Mouse (Mus musculus): ENCODE measurements at regions not wholly inside any gene's neighbourhood (a gene's known extent, or its start where the extent isn't known, plus 50 kb on each side); places are given as distances from the start of the nearest gene placed in this dataset.

GRCm38 (mm10) chr2:92790374-92790773, 124.5 kb upstream of the Syt13 start:
- TF ChIP-seq GABPA (IDR thresholded peaks at IDR 0.05; ENCODE audit: low read depth, low read length) (no peak), MAZ (IDR thresholded peaks at IDR 0.05; ENCODE audit: low read depth, low read length) (no peak), CTCF (IDR thresholded peaks at IDR 0.05 in 2 of 3, conservative IDR thresholded peaks at IDR 0.05 in 1 of 3; ENCODE audit: control insufficient read depth in 1 of 3, insufficient read depth in 1 of 3, low read depth in 2 of 3, low read length in 3 of 3, poor library complexity in 1 of 3, severe bottlenecking in 1 of 3) (no peak), POLR2AphosphoS5 (IDR thresholded peaks at IDR 0.05; ENCODE audit: borderline replicate concordance, low read depth, low read length) (no peak), USF1 (IDR thresholded peaks at IDR 0.05; ENCODE audit: low read depth, low read length) (no peak), POLR2A (IDR thresholded peaks at IDR 0.05; ENCODE audit: control insufficient read depth in 1 of 2, insufficient read depth in 1 of 2, low read depth in 1 of 2, low read length in 2 of 2, poor library complexity in 1 of 2) (no peak), TCF12 (IDR thresholded peaks at IDR 0.05; ENCODE audit: low read depth, low read length) (no peak), BHLHE40 (IDR thresholded peaks at IDR 0.05; ENCODE audit: borderline replicate concordance, low read depth, low read length) (no peak), NRF1 (IDR thresholded peaks at IDR 0.05; ENCODE audit: insufficient read depth, low read depth, low read length, poor library complexity, severe bottlenecking) (no peak), MAFK (IDR thresholded peaks at IDR 0.05; ENCODE audit: borderline replicate concordance, low read depth, low read length) (no peak), MXI1 (IDR thresholded peaks at IDR 0.05; ENCODE audit: low read depth, low read length) (no peak), USF2 (IDR thresholded peaks at IDR 0.05; ENCODE audit: borderline replicate concordance in 1 of 2, insufficient read depth in 1 of 2, low read depth in 1 of 2, low read length in 2 of 2) (no peak), MYC (IDR thresholded peaks at IDR 0.05; ENCODE audit: low read depth, low read length) (no peak), UBTF (IDR thresholded peaks at IDR 0.05; ENCODE audit: borderline replicate concordance, insufficient read depth, low read depth, low read length) (no peak)
